Mouse (Mus musculus): Measurements from ENCODE around the gene Nin. TPM values are rescaled to one million over a fixed set of nuclear protein-coding genes. Genes with fewer than 3 reads are reported as not detected.

The Nin gene
- total and polyA plus RNA-seq, 3 experiments, result 48.4 to 49.1 TPM; not detected in 1

- TF ChIP-seq MAFK (IDR thresholded peaks at IDR 0.05; ENCODE audit: borderline replicate concordance, low read depth, low read length), result no peak
- no peak for TF ChIP-seq CTCF (IDR thresholded peaks at IDR 0.05 in 2 of 3, conservative IDR thresholded peaks at IDR 0.05 in 1 of 3; ENCODE audit: control insufficient read depth in 1 of 3, insufficient read depth in 1 of 3, low read depth in 2 of 3, low read length in 3 of 3, poor library complexity in 1 of 3, severe bottlenecking in 1 of 3)
- no peak for TF ChIP-seq MYC (IDR thresholded peaks at IDR 0.05; ENCODE audit: low read depth, low read length)
- TF ChIP-seq MXI1 (IDR thresholded peaks at IDR 0.05; ENCODE audit: low read depth, low read length), result no peak
- no peak for TF ChIP-seq TCF12 (IDR thresholded peaks at IDR 0.05; ENCODE audit: low read depth, low read length)
- no peak for TF ChIP-seq MAZ (IDR thresholded peaks at IDR 0.05; ENCODE audit: low read depth, low read length)
- no peak for TF ChIP-seq E2F4 (IDR thresholded peaks at IDR 0.05; ENCODE audit: borderline replicate concordance, low read depth, low read length)
- no peak for TF ChIP-seq GATA1 (IDR thresholded peaks at IDR 0.05; ENCODE audit: low read depth, low read length)
- TF ChIP-seq ZNF384 (IDR thresholded peaks at IDR 0.05; ENCODE audit: low read depth, low read length), result no peak
- no peak for TF ChIP-seq TBP (IDR thresholded peaks at IDR 0.05; ENCODE audit: low read depth, low read length)
- no peaks in the 10 kb centered on the region for H3K9me3 ChIP-seq (replicated peaks; ENCODE audit: insufficient read depth, low read length)
- no peaks in the 10 kb centered on the region for H3K4me1 ChIP-seq (ENCODE audit: control insufficient read depth in 1 of 2, insufficient read depth in 2 of 2, low read length in 2 of 2)
- H3K36me3 ChIP-seq (ENCODE audit: control insufficient read depth in 1 of 2, insufficient read depth in 2 of 2, low read length in 2 of 2), result peaks cover 0 to 8% of the 10 kb centered on the region in 2 experiments; a peak in 2 of 4 replicates
- no peaks in the 10 kb centered on the region for H3K27me3 ChIP-seq (ENCODE audit: control insufficient read depth in 1 of 2, insufficient read depth in 2 of 2, low read length in 2 of 2)
- H3K79me2 ChIP-seq (ENCODE audit: control insufficient read depth, insufficient read depth, low read length, poor library complexity), result no peaks in the 10 kb centered on the region; the same call in 1 of the 2 replicates
- no peak for DNase-seq (ENCODE audit: low read depth, low spot score)
- H3K9ac ChIP-seq (ENCODE audit: control insufficient read depth, low read depth, low read length, poor library complexity, severe bottlenecking), result no peak overlapping the region
- no peak overlapping the region for H3K4me3 ChIP-seq (ENCODE audit: control insufficient read depth in 1 of 2, insufficient read depth in 1 of 2, low read depth in 2 of 2, low read length in 2 of 2)
- no peak overlapping the region for H3K27ac ChIP-seq (ENCODE audit: control insufficient read depth, low read depth, low read length)
These were observed 15.6 kb downstream of the Nin start for GRCm38 (mm10) chr12:70097901-70098300.

GRCm38 (mm10) chr12:70097316-70097715 lies 16.2 kb downstream of the Nin start:
- H3K36me3 ChIP-seq (ENCODE audit: control insufficient read depth in 1 of 2, insufficient read depth in 2 of 2, low read length in 2 of 2), result peaks cover 0 to 8% of the 10 kb centered on the region in 2 experiments; a peak in 2 of 4 replicates
- H3K4me1 ChIP-seq (ENCODE audit: control insufficient read depth in 1 of 2, insufficient read depth in 2 of 2, low read length in 2 of 2), result no peaks in the 10 kb centered on the region
- TF ChIP-seq CTCF (IDR thresholded peaks at IDR 0.05 in 2 of 3, conservative IDR thresholded peaks at IDR 0.05 in 1 of 3; ENCODE audit: control insufficient read depth in 1 of 3, insufficient read depth in 1 of 3, low read depth in 2 of 3, low read length in 3 of 3, poor library complexity in 1 of 3, severe bottlenecking in 1 of 3) (no peak), ZNF384 (IDR thresholded peaks at IDR 0.05; ENCODE audit: low read depth, low read length) (no peak), TBP (IDR thresholded peaks at IDR 0.05; ENCODE audit: low read depth, low read length) (no peak), UBTF (IDR thresholded peaks at IDR 0.05; ENCODE audit: borderline replicate concordance, insufficient read depth, low read depth, low read length) (no peak), BHLHE40 (IDR thresholded peaks at IDR 0.05; ENCODE audit: borderline replicate concordance, low read depth, low read length) (no peak), NRF1 (IDR thresholded peaks at IDR 0.05; ENCODE audit: insufficient read depth, low read depth, low read length, poor library complexity, severe bottlenecking) (no peak), ZC3H11A (IDR thresholded peaks at IDR 0.05; ENCODE audit: low read depth, low read length) (no peak), MAZ (IDR thresholded peaks at IDR 0.05; ENCODE audit: low read depth, low read length) (no peak), SIN3A (IDR thresholded peaks at IDR 0.05; ENCODE audit: low read length) (no peak), RCOR1 (IDR thresholded peaks at IDR 0.05; ENCODE audit: low read depth, low read length) (no peak), GATA1 (IDR thresholded peaks at IDR 0.05; ENCODE audit: low read depth, low read length) (no peak), SMC3 (IDR thresholded peaks at IDR 0.05; ENCODE audit: low read depth, low read length) (no peak), POLR2AphosphoS2 (IDR thresholded peaks at IDR 0.05; ENCODE audit: low read length) (no peak), TAL1 (IDR thresholded peaks at IDR 0.05; ENCODE audit: low read length) (no peak), POLR2A (IDR thresholded peaks at IDR 0.05; ENCODE audit: control insufficient read depth in 1 of 2, insufficient read depth in 1 of 2, low read depth in 1 of 2, low read length in 2 of 2, poor library complexity in 1 of 2) (no peak), CHD1 (IDR thresholded peaks at IDR 0.05; ENCODE audit: low read depth, low read length) (no peak), TCF12 (IDR thresholded peaks at IDR 0.05; ENCODE audit: low read depth, low read length) (no peak), MYB (IDR thresholded peaks at IDR 0.05; ENCODE audit: low read depth, low read length) (no peak), ZMIZ1 (IDR thresholded peaks at IDR 0.05; ENCODE audit: low read depth, low read length) (no peak)
- H3K4me3 ChIP-seq (ENCODE audit: control insufficient read depth in 1 of 2, insufficient read depth in 1 of 2, low read depth in 2 of 2, low read length in 2 of 2), result no peak overlapping the region
- H3K27me3 ChIP-seq (ENCODE audit: control insufficient read depth in 1 of 2, insufficient read depth in 2 of 2, low read length in 2 of 2), result no peaks in the 10 kb centered on the region
- no peak for DNase-seq (ENCODE audit: low read depth, low spot score)
- no peak overlapping the region for H3K9ac ChIP-seq (ENCODE audit: control insufficient read depth, low read depth, low read length, poor library complexity, severe bottlenecking)
- no peak overlapping the region for H3K27ac ChIP-seq (ENCODE audit: control insufficient read depth, low read depth, low read length)
- H3K79me2 ChIP-seq (ENCODE audit: control insufficient read depth, insufficient read depth, low read length, poor library complexity), result no peaks in the 10 kb centered on the region
- H3K9me3 ChIP-seq (replicated peaks; ENCODE audit: insufficient read depth, low read length), result no peaks in the 10 kb centered on the region

Measured in MEL (cell line).